Mouse (Mus musculus) spleen, adult 2 months (tissue): ENCODE data around the gene Ctf1. TPM values are rescaled to one million over a fixed set of nuclear protein-coding genes. Genes with fewer than 3 reads are reported as not detected.
A peak's percentile ranks its signal among the peaks of the same experiment; 100 is the strongest.

Experiments
- DNase-seq, 2 experiments: peaks; one replicate each; pipeline versions ENCODE4 v3.0.0 to v3.0.0-alpha.2; 2012 to 2021; ENCODE audit warnings: low spot score in 2 of 2, low read depth in 1 of 2
- H3K27ac ChIP-seq: fragments of 200-500 bp; 2 replicates; pipeline ENCODE4 v1.5.1; 2012; ENCODE audit warnings: low read length, inconsistent platforms; ENCODE audit not compliant: insufficient read depth
- H3K27me3 ChIP-seq: fragments of 200-500 bp; 2 replicates; pipeline ENCODE4 v1.6.1; 2012; ENCODE audit warnings: mild to moderate bottlenecking, moderate library complexity, low read length, inconsistent platforms; ENCODE audit not compliant: control insufficient read depth, insufficient read depth
- H3K36me3 ChIP-seq: fragments of 200-500 bp; 2 replicates; pipeline ENCODE4 v1.6.1; 2012; ENCODE audit warnings: mild to moderate bottlenecking, low read length, inconsistent platforms; ENCODE audit not compliant: control insufficient read depth, insufficient read depth
- H3K4me1 ChIP-seq: fragments of 200-500 bp; 2 replicates; pipeline ENCODE4 v1.6.1; 2011; ENCODE audit warnings: inconsistent platforms; ENCODE audit not compliant: control insufficient read depth, insufficient read depth, insufficient read length
- H3K4me3 ChIP-seq: fragments of 200-500 bp; 2 replicates; pipeline ENCODE4 v1.5.1; 2011; ENCODE audit warnings: mild to moderate bottlenecking, inconsistent platforms; ENCODE audit not compliant: insufficient read depth, insufficient read length; ENCODE audit errors: extremely low read depth
- CTCF ChIP-seq: fragments of 200-500 bp; IDR thresholded peaks from 2 replicates; pipeline ENCODE4 v1.5.1; 2011; ENCODE audit warnings: mild to moderate bottlenecking, inconsistent platforms; ENCODE audit not compliant: insufficient read depth, insufficient read length, insufficient replicate concordance; ENCODE audit errors: extremely low read depth
- POLR2A ChIP-seq: fragments of 200-500 bp; IDR thresholded peaks from 2 replicates; pipeline ENCODE4 v1.6.1; 2011; ENCODE audit warnings: low read depth, low read length, inconsistent platforms
- WGBS: fragments of 180-500 bp; shearing (Covaris S2); methylation state at CpG from one replicate; pipeline ENCODE4 v1.1.7; 2018; 5-methylcytosine and 5-hydroxymethylcytosine counted together
- polyA plus RNA-seq: library from polyadenylated mRNA; depleted of rRNA; stranded (reverse); fragments of >200 nt; gene quantifications from 2 replicates; pipeline ENCODE4 v1.2.3, GENCODE M21; 2012

The Ctf1 gene
- polyA plus RNA-seq, 1 experiment: 0.91 TPM

DNA sequence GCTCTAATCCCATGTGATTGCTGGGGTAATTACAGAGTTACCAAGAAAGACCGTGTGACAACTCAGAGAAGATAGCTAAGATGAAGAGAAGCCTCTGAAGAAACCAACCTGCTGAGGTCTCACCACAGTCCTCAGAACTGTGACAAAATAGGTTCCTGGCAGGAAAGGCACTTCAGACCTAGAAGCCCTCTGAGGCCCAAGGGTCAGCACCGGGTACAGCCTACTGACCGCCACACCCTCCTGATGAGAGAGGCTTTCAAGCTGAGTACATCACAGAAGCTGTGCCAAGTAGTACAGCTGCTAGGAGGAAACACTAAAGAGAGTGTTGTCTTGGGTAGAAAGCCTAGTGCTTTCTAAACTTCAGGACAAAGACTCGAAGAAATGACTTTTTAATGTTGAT is 39.8 kb upstream of the Ctf1 start:
- no peak for TF ChIP-seq POLR2A
- TF ChIP-seq CTCF: no peak
- Histone ChIP-seq H3K4me1 (no peaks in the 10 kb centered on the region), H3K27ac (no peak overlapping the region), H3K36me3 (no peaks in the 10 kb centered on the region), H3K4me3 (no peak overlapping the region), H3K27me3 (no peaks in the 10 kb centered on the region)
- DNase-seq: no peak
- 84% methylated on average over 4 of the region's 4 CpGs for WGBS

GRCm38 (mm10) chr7:127674977-127675376 is 37.6 kb upstream of the Ctf1 start:
- H3K27ac ChIP-seq: no peak overlapping the region
- no peak overlapping the region for H3K4me3 ChIP-seq
- no peaks in the 10 kb centered on the region for H3K36me3 ChIP-seq
- TF ChIP-seq CTCF (peak; percentile 89; the same call in 1 of the 2 replicates), POLR2A (no peak)
- H3K27me3 ChIP-seq: no peaks in the 10 kb centered on the region
- DNase-seq: peak; percentile 60 to 77
- no peaks in the 10 kb centered on the region for H3K4me1 ChIP-seq
- WGBS: 8% methylated on average over 5 of the region's 5 CpGs

DNA sequence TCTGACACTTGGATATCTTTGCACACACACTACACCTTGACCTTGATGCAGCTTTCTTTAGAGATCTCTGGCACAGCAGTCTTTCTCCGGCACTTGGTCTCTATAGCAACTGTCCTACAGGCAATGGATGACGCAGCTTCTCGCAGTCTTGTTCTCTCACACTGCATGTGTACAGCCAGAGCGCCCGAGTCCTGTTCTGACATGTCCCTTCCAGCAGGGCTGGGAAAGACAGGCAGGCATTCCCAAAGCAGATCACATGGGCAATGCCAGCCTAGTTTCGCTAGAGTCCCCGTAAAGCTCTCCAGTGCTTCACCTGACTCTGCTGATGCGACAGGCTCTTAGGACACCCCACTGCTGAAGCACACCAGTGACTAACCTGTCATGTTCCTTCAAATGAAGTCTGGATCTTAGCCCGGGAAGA is 37.1 kb upstream of the Ctf1 start:
- no peaks in the 10 kb centered on the region for H3K27me3 ChIP-seq
- H3K4me3 ChIP-seq: no peak overlapping the region
- WGBS: 92% methylated on average over 9 of the region's 9 CpGs
- DNase-seq: no peak
- no peaks in the 10 kb centered on the region for H3K4me1 ChIP-seq
- no peak overlapping the region for H3K27ac ChIP-seq
- TF ChIP-seq POLR2A: no peak
- TF ChIP-seq CTCF: no peak
- no peaks in the 10 kb centered on the region for H3K36me3 ChIP-seq

- peak in 1 of 2 experiments; percentile 28 for DNase-seq
- Histone ChIP-seq H3K4me3 (no peak overlapping the region), H3K27ac (no peak overlapping the region), H3K27me3 (no peaks in the 10 kb centered on the region), H3K36me3 (no peaks in the 10 kb centered on the region), H3K4me1 (no peaks in the 10 kb centered on the region)
- TF ChIP-seq POLR2A (no peak), CTCF (peak; percentile 55; the same call in 1 of the 2 replicates)
- 69% methylated on average over 6 of the region's 6 CpGs for WGBS
Measured at GRCm38 (mm10) chr7:127677077-127677476, 35.5 kb upstream of the Ctf1 start.

- Histone ChIP-seq H3K4me3 (no peak overlapping the region), H3K27ac (no peak overlapping the region), H3K36me3 (no peaks in the 10 kb centered on the region), H3K4me1 (no peaks in the 10 kb centered on the region), H3K27me3 (no peaks in the 10 kb centered on the region)
- no peak for DNase-seq
- 90% methylated on average over 4 of the region's 4 CpGs for WGBS
- TF ChIP-seq CTCF: no peak
- TF ChIP-seq POLR2A: no peak
Measured at GRCm38 (mm10) chr7:127677609-127678008, 34.9 kb upstream of the Ctf1 start.

- Histone ChIP-seq H3K36me3 (no peaks in the 10 kb centered on the region), H3K27ac (no peak overlapping the region), H3K27me3 (no peaks in the 10 kb centered on the region), H3K4me3 (no peak overlapping the region), H3K4me1 (no peaks in the 10 kb centered on the region)
- TF ChIP-seq POLR2A: no peak
- no peak for TF ChIP-seq CTCF
- no peak for DNase-seq
- 88% methylated on average over 2 of the region's 2 CpGs for WGBS
Measured at GRCm38 (mm10) chr7:127678811-127679210, 33.7 kb upstream of the Ctf1 start.

GRCm38 (mm10) chr7:127680541-127680940 is 32.0 kb upstream of the Ctf1 start:
- Histone ChIP-seq H3K36me3 (no peaks in the 10 kb centered on the region), H3K4me3 (no peak overlapping the region), H3K4me1 (no peaks in the 10 kb centered on the region), H3K27ac (no peak overlapping the region), H3K27me3 (no peaks in the 10 kb centered on the region)
- TF ChIP-seq CTCF (no peak), POLR2A (no peak)
- WGBS: 93% methylated on average over 13 of the region's 13 CpGs
- DNase-seq: no peak
